Mouse (Mus musculus): ENCODE measurements around the gene Plppr4. TPM values are rescaled to one million over a fixed set of nuclear protein-coding genes. Genes with fewer than 3 reads are reported as not detected.

Plppr4 gene
- polyA plus RNA-seq, 1 experiment from 2014 or later: 0.16 TPM

DNA sequence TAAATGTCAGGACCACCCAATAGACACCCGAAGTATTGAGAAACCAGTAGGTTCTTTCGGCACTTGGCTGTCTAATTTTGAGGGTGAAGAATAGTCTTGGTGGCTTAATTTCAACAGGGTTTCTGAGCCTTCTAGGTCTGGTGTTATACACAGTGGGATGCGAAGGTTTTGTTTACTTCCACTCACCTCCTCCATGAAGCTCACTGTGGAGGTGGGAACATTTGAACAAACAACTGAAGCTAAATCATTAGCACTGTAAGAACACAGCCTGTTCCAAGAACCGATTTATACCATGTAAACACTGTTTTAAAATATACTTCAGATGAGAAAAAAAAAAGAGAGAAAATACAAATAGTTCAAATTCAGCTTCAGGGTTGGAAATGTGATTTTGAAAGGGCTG is 47.3 kb downstream of the Plppr4 start:
- Histone ChIP-seq H3K4me1 (ENCODE audit: insufficient read depth, low read depth, low read length) (no peaks in the 10 kb centered on the region), H3K27me3 (replicated peaks; ENCODE audit: insufficient read depth, low read length) (no peaks in the 10 kb centered on the region), H3K9me3 (ENCODE audit: low read length) (no peaks in the 10 kb centered on the region), H3K4me2 (replicated peaks; ENCODE audit: low read depth, low read length) (no peak overlapping the region), H3K4me3 (ENCODE audit: low read depth, low read length) (no peak overlapping the region), H3K9ac (replicated peaks; ENCODE audit: low read depth) (no peak overlapping the region), H3K36me3 (ENCODE audit: insufficient read depth, low read length) (no peaks in the 10 kb centered on the region), H3K27ac (ENCODE audit: low read length) (no peak overlapping the region)
- DNase-seq (ENCODE audit: low spot score): no peak
- ATAC-seq: no peak
- WGBS: 78% methylated on average over 4 of the region's 4 CpGs
- TF ChIP-seq CTCF (IDR thresholded peaks at IDR 0.05): no peak
- no peak for TF ChIP-seq EP300 (IDR thresholded peaks at IDR 0.05)

GRCm38 (mm10) chr3:117312097-117312496 is 48.6 kb downstream of the Plppr4 start:
- ATAC-seq (no peak), DNase-seq (ENCODE audit: low spot score) (no peak)
- no peak overlapping the region for H3K4me3 ChIP-seq (ENCODE audit: low read depth, low read length)
- H3K9ac ChIP-seq (replicated peaks; ENCODE audit: low read depth): no peak overlapping the region
- H3K9me3 ChIP-seq (ENCODE audit: low read length): no peaks in the 10 kb centered on the region
- WGBS: 90% methylated on average over 7 of the region's 7 CpGs
- H3K27me3 ChIP-seq (replicated peaks; ENCODE audit: insufficient read depth, low read length): no peaks in the 10 kb centered on the region
- no peak overlapping the region for H3K4me2 ChIP-seq (replicated peaks; ENCODE audit: low read depth, low read length)
- H3K4me1 ChIP-seq (ENCODE audit: insufficient read depth, low read depth, low read length): no peaks in the 10 kb centered on the region
- H3K27ac ChIP-seq (ENCODE audit: low read length): no peak overlapping the region
- no peaks in the 10 kb centered on the region for H3K36me3 ChIP-seq (ENCODE audit: insufficient read depth, low read length)
- no peak for TF ChIP-seq EP300 (IDR thresholded peaks at IDR 0.05)
- no peak for TF ChIP-seq CTCF (IDR thresholded peaks at IDR 0.05)

- Histone ChIP-seq H3K27ac (ENCODE audit: low read length) (no peak overlapping the region), H3K4me2 (replicated peaks; ENCODE audit: low read depth, low read length) (no peak overlapping the region), H3K9me3 (ENCODE audit: low read length) (no peaks in the 10 kb centered on the region), H3K4me3 (ENCODE audit: low read depth, low read length) (no peak overlapping the region), H3K9ac (replicated peaks; ENCODE audit: low read depth) (no peak overlapping the region), H3K27me3 (replicated peaks; ENCODE audit: insufficient read depth, low read length) (no peaks in the 10 kb centered on the region), H3K4me1 (ENCODE audit: insufficient read depth, low read depth, low read length) (no peaks in the 10 kb centered on the region), H3K36me3 (ENCODE audit: insufficient read depth, low read length) (no peaks in the 10 kb centered on the region)
- DNase-seq (ENCODE audit: low spot score): no peak
- TF ChIP-seq CTCF (IDR thresholded peaks at IDR 0.05) (no peak), EP300 (IDR thresholded peaks at IDR 0.05) (no peak)
- ATAC-seq: no peak
- 85% methylated on average over 2 of the region's 2 CpGs for WGBS
These were observed 49.8 kb downstream of the Plppr4 start for GRCm38 (mm10) chr3:117310801-117311368.

DNA sequence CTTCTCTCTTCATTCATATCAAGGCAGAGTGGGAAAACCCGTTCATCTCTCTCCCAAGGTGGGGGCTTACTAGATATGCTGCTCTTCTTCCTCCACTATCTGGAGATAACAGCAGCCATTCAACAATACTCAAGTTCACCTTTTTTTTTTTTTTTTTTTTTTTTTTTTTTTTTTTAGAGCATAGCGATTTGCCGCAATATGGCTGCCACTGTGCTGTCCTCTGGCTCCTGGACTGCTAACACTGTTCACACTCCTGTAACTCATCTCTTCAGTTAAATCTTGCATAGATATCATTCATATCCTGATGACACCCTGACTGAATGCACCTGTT is 51.1 kb downstream of the Plppr4 start:
- no peaks in the 10 kb centered on the region for H3K27me3 ChIP-seq (replicated peaks; ENCODE audit: insufficient read depth, low read length)
- H3K4me2 ChIP-seq (replicated peaks; ENCODE audit: low read depth, low read length): no peak overlapping the region
- DNase-seq (ENCODE audit: low spot score) (no peak), ATAC-seq (no peak)
- H3K4me3 ChIP-seq (ENCODE audit: low read depth, low read length): no peak overlapping the region
- H3K9ac ChIP-seq (replicated peaks; ENCODE audit: low read depth): no peak overlapping the region
- H3K9me3 ChIP-seq (ENCODE audit: low read length): no peaks in the 10 kb centered on the region
- H3K4me1 ChIP-seq (ENCODE audit: insufficient read depth, low read depth, low read length): no peaks in the 10 kb centered on the region
- no peak overlapping the region for H3K27ac ChIP-seq (ENCODE audit: low read length)
- WGBS: 86% methylated on average over 3 of the region's 3 CpGs
- TF ChIP-seq EP300 (IDR thresholded peaks at IDR 0.05) (no peak), CTCF (IDR thresholded peaks at IDR 0.05) (no peak)
- no peaks in the 10 kb centered on the region for H3K36me3 ChIP-seq (ENCODE audit: insufficient read depth, low read length)

GRCm38 (mm10) chr3:117308895-117309579 is 51.6 kb downstream of the Plppr4 start:
- Histone ChIP-seq H3K27me3 (replicated peaks; ENCODE audit: insufficient read depth, low read length) (no peaks in the 10 kb centered on the region), H3K4me3 (ENCODE audit: low read depth, low read length) (no peak overlapping the region), H3K36me3 (ENCODE audit: insufficient read depth, low read length) (no peaks in the 10 kb centered on the region), H3K9me3 (ENCODE audit: low read length) (no peaks in the 10 kb centered on the region), H3K9ac (replicated peaks; ENCODE audit: low read depth) (no peak overlapping the region), H3K4me1 (ENCODE audit: insufficient read depth, low read depth, low read length) (no peaks in the 10 kb centered on the region), H3K27ac (ENCODE audit: low read length) (no peak overlapping the region), H3K4me2 (replicated peaks; ENCODE audit: low read depth, low read length) (no peak overlapping the region)
- DNase-seq (ENCODE audit: low spot score): no peak
- ATAC-seq: no peak
- TF ChIP-seq EP300 (IDR thresholded peaks at IDR 0.05) (no peak), CTCF (IDR thresholded peaks at IDR 0.05) (no peak)
- WGBS: 87% methylated on average over 3 of the region's 3 CpGs

DNA sequence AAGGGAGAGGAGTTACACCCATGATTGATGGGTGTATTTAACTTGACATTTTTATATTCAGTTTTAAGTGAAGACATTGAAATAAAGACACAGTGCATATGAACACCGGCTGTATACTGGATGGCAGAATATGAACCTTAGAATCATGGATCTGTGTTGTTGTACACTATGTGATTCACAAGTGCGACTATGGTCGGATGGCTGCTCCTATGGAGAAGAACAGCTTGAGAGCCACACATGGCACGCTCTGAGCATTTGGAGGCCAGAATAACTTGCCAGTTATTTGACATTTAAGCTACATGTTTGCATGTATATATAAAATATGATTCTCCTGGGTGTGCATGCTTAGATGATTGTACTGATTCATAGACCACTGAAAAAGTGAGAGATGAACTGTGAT is 53.1 kb downstream of the Plppr4 start:
- H3K9me3 ChIP-seq (ENCODE audit: low read length): no peaks in the 10 kb centered on the region
- no peak for TF ChIP-seq CTCF (IDR thresholded peaks at IDR 0.05)
- no peak for TF ChIP-seq EP300 (IDR thresholded peaks at IDR 0.05)
- no peak for ATAC-seq
- H3K27me3 ChIP-seq (replicated peaks; ENCODE audit: insufficient read depth, low read length): no peaks in the 10 kb centered on the region
- H3K4me2 ChIP-seq (replicated peaks; ENCODE audit: low read depth, low read length): no peak overlapping the region
- no peak for DNase-seq (ENCODE audit: low spot score)
- no peaks in the 10 kb centered on the region for H3K4me1 ChIP-seq (ENCODE audit: insufficient read depth, low read depth, low read length)
- H3K36me3 ChIP-seq (ENCODE audit: insufficient read depth, low read length): no peaks in the 10 kb centered on the region
- H3K4me3 ChIP-seq (ENCODE audit: low read depth, low read length): no peak overlapping the region
- no peak overlapping the region for H3K9ac ChIP-seq (replicated peaks; ENCODE audit: low read depth)
- no peak overlapping the region for H3K27ac ChIP-seq (ENCODE audit: low read length)
- 92% methylated on average over 4 of the region's 4 CpGs for WGBS

All from lung, postnatal 0 days (tissue).